Mouse (Mus musculus) liver, postnatal 0 days (tissue): ENCODE results near the gene Apol7e.
"Not testable (repeated sequence)": the region's sequence is repeated elsewhere in the genome, so short reads cannot be mapped to it uniquely, and the experiment has no call there.

Experiments used
- CTCF ChIP-seq: sonication (generic); IDR thresholded peaks from 2 replicates; pipeline ENCODE4 v1.5.1; 2016; ENCODE audit warnings: antibody characterized with exemption, low read depth
- EP300 ChIP-seq: IDR thresholded peaks from 2 replicates; pipeline ENCODE4 v1.6.1; 2016; ENCODE audit warnings: antibody characterized with exemption, low read depth, mild to moderate bottlenecking

DNA sequence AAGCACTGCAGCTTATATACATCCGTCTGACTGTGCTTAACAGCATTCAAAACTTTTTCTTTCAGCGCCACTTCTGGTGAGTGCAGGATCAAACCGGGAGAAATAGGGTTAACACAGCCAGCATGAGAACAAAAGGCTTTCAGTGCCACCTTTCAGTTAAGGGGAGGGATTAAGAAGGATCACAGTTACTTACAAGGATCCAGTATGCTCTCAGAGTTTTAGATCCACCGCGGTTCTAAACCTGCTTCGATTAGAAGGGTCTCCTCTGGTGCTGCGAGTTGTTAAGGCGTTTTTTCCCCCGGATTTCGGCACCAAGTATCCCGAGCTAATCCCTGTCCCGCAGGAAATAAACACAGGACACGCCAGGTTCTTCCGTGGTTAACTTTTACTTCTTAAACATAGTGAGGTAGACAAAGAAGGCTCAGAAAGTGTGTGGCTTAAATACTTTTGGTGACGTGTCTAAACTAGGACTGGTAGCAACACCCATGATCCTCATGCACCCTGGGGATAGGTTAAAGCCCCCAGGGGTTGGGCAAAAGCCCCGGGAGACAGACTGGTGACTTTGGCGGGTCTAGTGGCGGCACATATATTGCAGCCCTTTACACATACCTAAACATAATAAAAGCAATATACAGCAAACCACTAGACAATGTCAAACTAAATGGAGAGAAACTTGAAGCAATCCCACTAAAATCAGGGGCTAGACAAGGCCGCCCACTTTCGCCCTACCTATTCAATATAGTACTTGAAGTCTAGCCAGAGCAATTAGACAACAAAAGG is 6.9 kb upstream of the Apol7e start:
- not testable (repeated sequence) for TF ChIP-seq CTCF, EP300
